Mouse (Mus musculus) brain, embryonic 18.5 days (tissue): ENCODE data around the gene Ppp1r9b.

ENCODE experiments used
- DNase-seq: peaks from one replicate; pipeline ENCODE4 v3.0.0-alpha.2; 2012; ENCODE audit warnings: low read depth, low spot score

Ppp1r9b gene

DNA sequence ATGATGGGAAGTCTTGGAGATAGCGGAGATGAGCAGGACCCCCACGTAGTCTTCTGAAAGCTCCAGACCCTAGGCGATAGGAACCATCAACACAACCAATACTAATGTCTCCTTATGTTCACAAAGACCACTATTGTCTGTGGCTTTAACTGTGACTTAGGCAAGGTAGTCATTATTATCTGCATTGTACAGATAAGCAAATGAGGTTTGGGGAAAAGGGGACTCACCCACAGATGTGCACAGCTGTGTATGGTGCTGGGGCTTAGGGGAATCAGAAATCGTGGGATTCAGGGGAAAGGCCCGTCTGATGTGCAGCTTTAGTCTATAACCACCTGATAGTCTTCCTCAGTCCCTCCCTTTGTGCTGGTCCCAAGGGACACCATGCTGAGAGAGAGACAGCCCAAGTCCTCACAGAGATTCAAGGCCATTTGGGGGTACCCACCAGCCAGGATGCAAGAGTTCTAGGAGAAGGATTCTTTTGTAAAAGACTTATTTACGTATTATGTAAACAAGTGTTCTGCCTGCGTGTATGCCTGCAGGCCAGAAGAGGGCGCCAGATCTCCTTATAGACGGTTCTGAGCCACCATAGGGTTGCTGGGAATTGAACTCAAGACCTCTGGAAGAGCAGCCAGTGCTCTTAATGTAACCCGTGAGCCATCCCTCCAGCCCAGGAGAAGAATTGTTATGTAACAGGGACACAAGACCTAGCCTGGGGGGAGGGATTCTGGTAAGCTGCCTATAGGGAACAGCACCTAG lies 31.6 kb downstream of the Ppp1r9b start:
- no peak for DNase-seq

DNA sequence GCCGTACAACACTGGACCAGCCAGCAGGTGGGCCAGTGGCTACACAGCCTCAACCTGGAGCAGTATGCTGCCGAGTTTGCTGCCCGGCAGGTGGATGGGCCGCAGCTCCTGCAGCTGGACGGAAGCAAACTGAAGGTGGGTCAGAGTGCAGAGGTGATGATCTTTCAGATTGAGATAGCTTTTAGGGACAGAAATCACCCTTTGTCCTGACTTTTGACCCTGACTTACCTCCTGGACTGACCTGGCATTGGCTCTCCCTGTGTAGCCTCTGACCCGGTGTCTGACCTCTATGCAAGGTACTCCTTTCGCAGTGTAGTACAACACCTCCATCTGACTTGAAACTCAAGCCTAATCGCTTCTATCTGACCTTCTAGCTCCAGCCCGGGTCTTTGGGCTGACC lies 32.6 kb downstream of the Ppp1r9b start:
- no peak for DNase-seq

DNA sequence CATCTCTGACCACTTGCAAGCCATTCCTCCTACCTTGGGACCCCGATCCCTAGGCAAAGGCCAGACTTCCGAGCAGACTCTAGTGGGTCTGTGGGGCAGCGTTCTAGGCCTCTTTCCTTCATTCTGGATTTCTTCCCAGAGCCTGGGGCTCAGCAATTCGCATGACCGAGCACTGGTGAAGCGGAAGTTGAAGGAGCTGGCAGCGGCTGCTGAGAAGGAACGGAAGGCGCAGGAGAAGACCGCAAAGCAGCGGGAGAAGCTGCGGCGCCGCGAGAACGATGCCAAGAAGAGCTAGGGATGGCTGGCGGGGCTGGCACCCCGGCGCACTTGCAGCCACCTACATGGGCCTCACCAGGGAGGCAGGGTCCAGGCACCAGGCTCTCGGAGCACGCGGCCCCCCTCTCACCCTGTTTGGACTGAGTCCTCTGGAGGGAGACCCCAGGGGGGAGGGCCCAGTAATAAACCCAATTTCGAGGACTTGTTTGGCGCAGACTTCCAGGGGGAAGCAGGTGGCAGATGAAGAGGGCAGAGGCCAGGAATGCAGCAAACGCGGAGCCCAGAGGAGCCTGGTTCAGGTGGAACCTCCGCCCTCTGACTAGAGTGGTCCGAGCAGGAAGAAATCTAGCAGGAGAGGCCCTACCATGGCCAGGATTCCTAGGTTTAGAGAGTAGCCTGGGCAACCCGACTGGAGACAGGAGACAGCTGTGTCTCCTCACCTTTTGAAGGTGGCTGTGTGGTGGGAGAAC lies 33.8 kb downstream of the Ppp1r9b start:
- no peak for DNase-seq

DNA sequence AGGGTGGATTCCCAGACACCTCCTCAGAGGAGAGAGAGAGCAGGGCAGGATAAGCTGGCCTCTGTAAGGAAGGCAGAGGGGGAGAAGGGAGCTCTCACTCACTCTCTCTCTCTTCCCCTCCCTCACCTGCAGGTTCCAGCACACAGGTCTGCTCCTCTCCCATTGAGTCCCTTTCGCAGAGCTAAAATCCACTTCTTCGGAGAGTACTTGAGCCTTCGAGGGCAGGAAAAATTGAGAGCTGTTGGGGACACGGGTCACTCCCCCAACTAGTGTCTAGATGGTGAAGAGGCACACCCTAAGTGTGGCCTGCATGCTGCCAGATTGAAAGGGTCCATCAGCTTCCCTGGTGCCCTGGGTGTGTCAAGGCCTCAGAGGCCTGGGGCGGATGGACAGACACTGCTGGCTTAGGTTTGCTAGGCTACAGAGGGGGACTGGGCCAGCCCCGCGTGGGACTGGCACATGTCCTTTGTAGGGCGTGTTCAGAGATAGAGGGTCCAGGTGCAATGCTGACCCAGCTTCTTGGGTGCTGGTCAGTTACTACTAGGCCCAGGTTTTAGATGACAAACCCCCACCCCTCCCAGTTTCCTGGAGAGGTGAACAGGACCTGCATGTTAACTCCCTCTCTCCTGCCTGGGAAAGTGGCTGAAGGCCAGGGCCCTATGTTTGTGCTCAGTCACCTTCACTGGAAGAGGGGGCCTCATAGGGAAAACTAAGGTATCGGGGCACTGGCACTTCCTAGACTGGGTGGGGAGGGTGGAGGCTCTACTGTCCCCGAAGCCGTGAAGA lies 34.6 kb downstream of the Ppp1r9b start:
- no peak for DNase-seq

DNA sequence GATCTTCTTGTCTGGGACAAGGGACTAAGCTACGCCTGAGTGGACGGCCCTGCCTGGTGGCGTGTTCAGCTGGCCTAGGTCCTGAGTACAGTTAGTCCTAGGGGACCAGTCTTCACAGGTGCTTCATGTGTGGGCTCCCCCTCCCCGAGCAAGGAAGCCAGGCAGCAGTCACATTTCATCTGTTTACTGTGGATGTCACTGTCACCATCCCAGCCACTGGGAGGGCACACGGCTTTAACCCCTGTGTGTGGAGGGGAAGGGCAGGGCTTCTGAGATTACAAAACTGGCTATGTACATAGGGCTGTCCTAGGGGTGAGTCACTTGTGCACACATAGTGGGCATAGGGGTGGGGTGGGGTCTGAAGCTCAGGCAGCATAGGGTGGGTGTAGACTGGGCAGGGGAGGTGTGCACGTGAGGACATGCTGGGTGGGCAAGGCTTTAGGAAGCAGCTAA lies 35.3 kb downstream of the Ppp1r9b start:
- no peak for DNase-seq

DNA sequence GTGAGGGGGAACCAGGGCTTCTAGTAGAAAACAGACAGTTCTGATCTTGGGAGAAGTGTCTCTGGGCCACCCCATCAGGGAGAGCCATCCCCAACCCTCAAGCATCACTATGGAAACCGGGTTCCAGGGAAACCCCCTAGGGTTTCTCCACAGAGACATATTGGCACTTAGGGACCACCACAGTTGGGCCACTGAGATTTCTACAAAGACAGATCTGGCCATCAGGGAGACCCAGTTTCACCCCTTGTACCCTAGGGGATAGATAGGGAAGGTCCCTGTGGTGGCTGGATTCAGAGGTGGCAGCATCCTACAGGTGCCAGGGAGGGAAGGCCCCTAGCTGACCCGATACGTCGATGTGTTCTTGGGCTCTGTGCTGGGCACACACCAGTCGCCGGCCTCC lies 36.0 kb downstream of the Ppp1r9b start:
- DNase-seq = no peak

DNA sequence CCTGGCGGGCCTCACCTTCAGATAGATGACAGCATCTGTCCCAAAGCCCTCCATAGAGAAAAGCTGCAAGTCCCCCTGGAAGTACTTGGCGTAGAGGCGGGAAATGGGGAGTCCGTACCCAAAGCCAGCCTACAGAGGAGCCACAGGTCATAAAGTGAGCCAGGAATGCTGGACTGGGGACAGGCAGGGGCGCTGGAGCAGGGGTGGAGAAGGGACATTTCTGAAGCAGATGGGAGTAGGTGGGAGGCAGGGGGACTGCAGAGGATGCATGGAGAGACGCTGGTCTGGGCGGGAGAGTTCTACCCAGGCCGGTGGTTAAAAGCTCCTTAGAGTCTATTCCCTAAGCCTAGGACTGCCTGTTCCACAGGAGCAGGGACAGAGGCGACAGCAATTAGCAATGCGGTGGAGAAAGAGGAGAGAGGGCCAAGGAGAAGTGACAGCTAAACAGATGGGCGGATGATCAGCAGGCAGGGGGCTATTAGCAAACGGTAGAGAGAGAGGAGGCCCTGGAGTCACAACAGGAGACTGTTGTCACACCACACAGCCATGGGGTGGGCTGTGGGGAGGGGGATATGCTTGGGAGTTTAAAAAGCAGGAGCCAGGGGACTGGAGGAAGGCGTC lies 37.1 kb downstream of the Ppp1r9b start:
- DNase-seq = no peak

DNA sequence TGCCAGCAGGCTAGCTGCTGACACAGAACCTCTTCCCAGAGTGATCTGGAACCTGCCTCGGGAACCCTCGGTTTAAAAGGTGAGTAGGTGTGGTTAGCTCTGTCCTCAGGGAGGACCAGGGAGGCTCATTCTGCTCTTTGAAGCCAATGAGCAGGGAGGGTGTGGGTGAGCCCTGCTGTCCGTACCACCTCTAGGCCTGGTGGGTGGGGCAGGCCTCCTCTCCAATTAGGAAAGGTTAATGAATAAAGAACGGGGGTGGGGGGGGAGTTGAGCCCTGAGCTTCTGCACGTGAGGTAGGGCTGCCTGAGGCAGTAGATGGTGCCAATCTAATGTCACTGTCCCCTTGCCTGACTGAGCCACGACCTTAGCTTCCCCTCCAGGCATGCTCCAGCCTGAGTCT lies 42.1 kb downstream of the Ppp1r9b start:
- DNase-seq = no peak

DNA sequence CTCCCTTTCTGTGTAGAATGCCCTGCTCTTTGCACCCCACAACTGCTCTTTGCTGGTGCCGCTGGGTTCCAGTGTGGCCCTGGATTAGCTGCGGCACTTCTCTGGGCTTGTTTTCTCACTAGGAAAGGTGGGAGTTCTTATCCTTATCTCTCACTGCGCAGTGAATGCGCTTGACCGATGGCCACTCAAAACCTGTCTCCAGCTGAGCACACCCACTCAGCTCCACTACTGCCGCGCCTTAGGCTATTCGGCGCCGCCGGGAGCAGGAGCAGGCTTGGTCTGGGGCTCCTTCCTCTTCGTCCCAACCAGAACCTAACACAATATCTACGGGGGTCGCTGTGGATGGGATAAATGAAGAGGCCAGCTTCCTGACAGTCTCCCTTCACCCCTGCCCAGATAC lies 42.8 kb downstream of the Ppp1r9b start:
- no peak for DNase-seq

DNA sequence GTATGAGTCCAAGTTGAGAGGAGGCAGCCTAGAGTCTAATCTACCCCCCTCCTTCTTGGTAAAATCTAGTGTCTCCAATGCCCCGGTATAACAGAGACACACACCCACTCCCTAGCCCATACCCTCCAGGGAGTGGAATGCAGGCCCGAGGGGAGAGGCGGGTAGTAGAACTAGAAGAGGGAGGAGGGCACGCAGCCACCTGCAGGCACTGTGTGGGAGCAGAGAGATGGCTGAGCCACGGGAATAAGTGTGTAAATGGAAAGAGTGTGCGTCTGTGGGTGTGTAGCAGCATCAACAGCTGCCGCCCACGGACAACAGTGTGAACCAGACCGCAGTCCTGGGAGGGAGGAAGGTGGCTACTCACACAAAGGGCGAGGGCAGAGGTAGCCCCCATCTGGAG lies 44.1 kb downstream of the Ppp1r9b start:
- no peak for DNase-seq

DNA sequence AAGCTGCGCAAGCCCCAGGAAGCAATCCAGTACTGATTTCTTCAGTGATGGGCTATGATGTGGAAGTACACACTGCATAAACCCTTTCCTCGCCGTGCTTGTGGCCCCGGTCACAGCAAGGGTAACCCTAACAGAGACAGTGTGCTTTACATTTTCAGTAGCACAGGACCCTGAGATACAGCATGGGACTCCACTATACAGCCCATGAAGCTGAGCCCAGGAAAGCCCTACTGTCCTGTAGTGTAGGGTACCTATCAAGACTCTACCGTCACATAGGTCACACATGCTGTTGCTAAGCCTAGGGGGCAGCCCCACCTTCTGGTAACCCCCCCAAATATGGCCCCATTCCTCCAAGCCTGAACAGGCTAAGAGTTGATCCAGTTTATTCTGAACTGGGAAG lies 45.7 kb downstream of the Ppp1r9b start:
- no peak for DNase-seq

DNA sequence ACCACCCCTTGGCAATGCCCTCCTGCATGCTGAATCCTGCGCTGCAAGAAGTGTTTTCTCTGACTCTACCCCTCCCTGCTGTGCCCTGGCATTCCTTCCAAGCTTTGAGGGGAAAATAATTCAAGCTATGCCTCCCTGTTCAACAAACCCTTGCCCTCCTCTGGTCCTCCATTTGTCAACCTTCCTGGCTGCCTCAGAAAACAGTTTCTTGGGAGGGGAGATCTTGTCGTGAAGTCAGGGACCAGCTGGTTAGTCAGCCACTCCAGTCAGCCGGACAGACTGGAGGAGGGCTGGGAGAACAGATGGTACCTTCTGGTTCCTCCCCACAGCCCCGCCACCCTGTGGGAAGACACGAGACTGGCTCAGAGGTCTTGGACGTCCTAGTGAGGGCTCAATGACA lies 46.5 kb downstream of the Ppp1r9b start:
- DNase-seq = no peak

DNA sequence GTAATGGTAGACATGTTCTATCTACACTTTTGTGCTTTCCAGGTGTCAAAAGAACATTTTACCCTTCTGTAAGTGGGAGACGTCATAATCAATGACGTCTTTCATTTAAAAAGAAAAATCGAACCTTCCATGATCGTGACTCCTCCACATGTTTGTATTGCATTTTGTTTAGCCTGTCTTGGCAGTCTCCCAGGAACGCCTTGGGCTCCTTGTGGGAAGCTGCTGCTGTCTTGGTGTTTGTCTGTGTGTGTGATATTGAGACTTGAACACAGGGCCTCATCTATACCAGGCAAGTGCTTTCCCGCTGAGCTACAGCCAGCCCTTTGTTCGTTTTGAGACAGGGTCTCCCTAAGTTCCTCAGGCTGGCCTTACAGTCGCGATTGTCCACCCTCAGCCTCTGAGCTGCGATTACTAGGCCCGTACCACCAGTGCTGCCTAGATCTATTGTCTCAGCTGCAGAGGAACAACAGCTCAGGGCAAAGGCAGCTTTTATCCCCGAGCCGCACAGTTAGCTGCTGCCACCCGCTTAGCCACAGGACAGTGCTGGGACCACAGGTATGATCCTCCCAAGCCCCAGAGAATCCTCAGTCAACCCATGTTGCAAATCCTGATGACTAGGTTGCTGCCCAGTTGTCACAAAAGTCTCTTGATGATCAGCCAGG lies 47.5 kb downstream of the Ppp1r9b start:
- no peak for DNase-seq

DNA sequence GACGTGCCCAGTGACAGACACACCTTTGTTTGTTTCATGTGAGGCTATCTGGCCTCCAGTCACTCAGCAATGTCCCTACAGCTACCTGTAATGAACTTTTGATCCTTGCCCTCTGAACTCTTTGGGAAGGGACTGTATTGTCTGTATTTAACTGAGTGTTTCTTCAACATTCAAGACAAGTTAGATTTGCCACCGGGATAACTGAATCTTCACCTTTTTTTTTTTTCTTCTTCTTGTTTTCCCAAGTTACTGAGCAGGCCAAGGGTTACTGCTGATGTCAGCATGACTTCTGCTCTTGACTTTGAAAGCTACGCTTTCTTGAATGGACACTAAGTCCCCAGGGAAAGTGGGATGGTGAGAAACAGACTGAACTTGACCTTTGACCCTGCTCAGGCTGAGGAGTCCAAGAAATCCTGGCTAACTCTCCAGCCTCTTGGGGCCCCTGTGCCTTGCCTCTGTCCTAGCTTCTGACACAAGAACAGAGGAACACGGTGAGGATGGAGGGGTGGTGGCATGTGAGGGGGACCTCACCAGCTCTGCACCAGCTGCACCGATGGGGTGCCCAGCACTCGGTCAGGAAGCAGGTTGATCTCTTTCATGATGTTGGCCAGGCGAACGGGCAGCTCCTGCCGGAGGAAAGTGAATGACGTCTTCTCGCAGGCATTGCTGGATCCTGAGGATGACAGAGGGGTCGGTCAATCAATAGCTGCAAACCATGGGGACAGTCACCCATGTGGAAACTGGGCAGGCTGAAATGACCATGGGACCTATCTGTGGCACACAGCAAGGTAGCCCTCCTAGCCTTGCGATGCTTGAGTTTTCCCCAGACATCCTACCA lies 48.2 kb downstream of the Ppp1r9b start:
- no peak for DNase-seq

DNA sequence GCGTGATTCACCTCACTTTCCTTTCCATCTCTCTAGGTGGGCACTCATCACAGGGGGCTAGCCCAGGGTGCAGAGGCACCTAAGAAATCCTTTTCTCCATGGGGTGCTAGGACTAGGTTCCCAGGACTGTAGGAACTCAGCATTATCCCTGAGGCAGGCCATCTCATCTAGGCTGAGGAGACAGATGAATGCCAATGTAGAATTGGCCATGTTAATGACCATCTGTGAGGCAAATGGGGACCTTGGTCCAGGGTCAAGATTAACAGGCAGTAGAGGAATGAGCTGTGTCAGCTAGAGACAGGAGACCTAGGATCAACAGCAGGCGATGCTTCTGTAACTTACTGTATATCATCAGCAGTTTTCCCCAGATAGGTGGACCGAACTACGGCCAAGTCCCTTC lies 48.9 kb downstream of the Ppp1r9b start:
- DNase-seq = no peak

DNA sequence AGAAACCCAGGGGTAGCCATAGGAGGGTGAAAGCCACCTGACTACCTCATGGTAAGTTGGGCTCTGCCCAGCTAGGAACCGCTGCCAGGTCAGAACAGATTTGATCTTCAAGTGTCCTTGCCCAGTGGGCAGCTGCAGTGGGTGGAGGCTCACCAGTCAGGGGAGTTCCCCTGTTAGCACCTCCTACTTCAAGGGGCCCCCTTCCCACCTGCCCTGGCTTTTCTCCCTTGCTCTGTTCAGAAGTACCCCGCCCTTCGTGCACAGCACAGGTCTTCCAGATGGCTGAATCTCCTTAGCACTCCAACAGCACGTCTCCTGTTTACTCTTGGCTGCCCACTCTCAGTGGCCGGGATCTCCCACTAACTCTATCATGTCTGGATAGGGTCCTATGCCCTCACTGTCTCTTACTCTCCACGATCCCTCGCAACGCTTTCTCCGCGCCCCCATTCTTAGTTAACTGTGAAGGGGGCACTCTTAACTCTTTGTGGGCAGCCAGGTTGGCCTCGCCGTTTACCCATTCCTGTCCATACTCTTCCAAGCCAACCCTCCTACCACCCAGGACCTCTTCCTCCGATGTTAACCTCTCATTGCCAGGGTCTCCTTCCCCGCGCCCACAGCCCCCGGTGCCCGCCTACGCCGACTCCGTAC lies 49.8 kb downstream of the Ppp1r9b start:
- no peak for DNase-seq

DNA sequence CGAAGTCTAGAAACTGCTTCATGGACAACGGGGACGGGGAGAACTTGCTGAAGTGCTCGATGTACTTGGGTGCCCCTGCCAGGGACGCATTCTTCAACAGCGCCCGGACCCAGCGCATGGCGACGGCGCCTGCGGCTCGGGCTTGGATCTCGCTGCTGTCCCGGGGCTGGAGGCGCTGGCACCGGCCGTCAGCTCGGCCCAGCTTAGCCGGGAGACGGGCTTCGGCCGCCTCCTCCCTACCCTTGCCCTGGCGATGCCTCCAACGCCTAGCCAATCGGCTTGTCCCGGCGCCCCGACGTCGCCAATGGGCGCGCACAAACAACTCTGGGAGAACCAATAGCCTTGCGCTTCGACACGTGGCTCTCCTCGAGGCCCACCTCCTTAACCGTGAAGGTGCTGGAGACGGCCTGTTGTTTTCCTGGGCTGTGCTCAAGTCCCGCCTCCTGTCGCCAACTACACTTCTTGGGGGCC lies 50.3 kb downstream of the Ppp1r9b start, which contains the start of gene Pdk2:
Gene Pdk2, minus strand, starts transcription at position 216 of the 471 bp plus-strand sequence.
- peak; percentile 94 for DNase-seq

DNA sequence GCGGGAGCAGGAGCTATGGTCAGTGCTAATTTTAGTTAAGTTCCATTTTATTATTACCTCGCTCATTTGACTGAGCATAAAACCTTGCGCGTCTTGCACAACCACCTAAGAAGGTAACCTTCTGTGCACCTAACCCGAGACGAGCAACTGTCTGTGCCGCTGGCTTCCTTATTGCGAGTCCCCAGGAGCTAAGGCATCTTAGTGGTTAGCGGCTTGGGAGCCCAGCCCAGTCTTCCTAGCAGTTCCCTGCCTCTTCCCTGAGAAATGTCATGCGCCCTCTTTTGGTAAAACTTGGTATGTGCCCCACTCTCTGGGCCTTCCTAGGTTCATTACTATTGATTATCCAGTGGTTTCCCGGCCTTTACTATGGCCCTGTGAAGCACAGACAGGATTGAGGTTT lies 51.3 kb downstream of the Ppp1r9b start:
- peak; percentile 51 for DNase-seq

DNA sequence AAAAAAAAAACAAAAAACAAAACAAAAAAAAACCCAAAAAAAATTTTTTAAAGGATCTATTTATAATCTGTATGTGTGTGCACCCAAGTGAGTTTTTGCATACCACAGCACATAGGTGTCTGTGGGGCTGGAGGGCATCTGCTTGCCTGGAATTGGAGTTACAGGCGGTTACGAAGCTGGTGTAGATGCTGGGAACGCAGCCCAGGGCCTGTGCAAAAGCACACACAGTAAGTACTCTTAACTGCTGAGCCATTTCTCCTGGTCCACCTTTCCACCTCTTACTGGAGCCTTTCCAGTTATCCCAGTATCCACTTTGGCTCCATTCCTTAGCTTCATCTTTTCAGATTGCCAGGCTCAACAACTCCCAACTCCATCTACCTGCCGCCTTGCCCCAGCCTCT lies 52.2 kb downstream of the Ppp1r9b start:
- no peak for DNase-seq

DNA sequence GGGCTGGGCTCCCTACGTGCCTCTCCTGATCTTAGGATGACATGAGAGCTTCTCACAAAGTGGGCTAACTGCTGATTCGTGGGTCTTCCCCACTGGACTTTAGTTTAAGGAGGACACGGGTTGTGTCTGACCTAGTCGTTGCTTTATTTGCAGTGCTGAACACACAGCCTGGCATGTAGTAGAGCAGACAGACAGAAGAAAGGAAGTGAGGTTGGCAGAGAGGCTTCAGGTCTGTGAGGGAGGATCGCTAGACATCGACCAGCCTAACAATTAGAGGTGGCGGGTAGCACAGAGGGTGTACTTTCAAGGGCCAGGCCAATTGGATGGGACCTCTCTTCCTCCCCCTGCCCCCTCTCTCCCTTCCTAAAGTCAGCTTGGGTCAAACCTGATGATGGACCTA lies 52.8 kb downstream of the Ppp1r9b start:
- no peak for DNase-seq
